Mouse (Mus musculus) yolk sac, embryonic 10.5 days (tissue): ENCODE data around the gene Ephx1.

ENCODE experiments used
- DNase-seq: peaks from one replicate; pipeline ENCODE4 v3.0.0-alpha.2; 2017; ENCODE audit warnings: low spot score

Ephx1 gene

DNA sequence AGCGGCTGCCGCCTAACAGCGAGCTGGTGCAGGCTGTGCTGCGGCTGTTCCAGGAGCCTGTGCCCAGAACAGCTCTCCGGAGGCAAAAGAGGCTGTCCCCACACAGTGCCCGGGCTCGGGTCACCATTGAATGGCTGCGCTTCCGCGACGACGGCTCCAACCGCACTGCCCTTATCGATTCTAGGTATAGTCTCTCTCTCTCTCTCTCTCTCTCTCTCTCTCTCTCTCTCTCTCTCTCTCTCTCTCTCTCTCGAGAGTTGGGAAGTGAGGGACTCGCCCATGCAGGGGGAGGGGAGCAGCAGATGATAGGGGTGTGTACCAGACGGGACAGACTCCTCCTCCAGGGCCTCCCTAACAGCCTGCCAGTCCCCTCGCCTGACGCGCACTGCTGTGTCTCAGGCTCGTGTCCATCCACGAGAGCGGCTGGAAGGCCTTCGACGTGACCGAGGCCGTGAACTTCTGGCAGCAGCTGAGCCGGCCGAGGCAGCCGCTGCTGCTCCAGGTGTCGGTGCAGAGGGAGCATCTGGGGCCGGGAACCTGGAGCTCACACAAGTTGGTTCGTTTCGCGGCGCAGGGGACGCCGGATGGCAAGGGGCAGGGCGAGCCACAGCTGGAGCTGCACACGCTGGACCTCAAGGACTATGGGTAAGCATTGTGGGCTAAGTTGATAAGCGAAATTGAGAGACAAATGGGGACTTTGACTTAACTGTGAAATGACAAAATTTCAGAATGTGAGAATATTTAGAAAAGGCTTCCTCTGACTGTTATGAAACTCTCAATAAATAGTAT, 83.9 kb downstream of the Ephx1 start:
- DNase-seq, result peak; percentile 73

- DNase-seq, result no peak
Observed at GRCm38 (mm10) chr1:180934467-180935419, 86.0 kb downstream of the Ephx1 start, which contains the start of gene Lefty1. TSS of gene Lefty1 (plus strand) at chr1:180935022.

- DNase-seq, result no peak
Observed at GRCm38 (mm10) chr1:180933659-180934058, 87.0 kb downstream of the Ephx1 start.

- no peak for DNase-seq
Observed at GRCm38 (mm10) chr1:180931106-180931505, 89.6 kb downstream of the Ephx1 start.

GRCm38 (mm10) chr1:180929599-180929998, 91.1 kb downstream of the Ephx1 start:
- no peak for DNase-seq

GRCm38 (mm10) chr1:180926286-180926685, 94.4 kb downstream of the Ephx1 start:
- no peak for DNase-seq
